Mouse (Mus musculus) heart, embryonic 13.5 days (tissue): ENCODE results near the gene 9030624G23Rik. TPM values are rescaled to one million over a fixed set of nuclear protein-coding genes. Genes with fewer than 3 reads are reported as not detected.
A peak's percentile ranks its signal among the peaks of the same experiment; 100 is the strongest.
"Not testable (repeated sequence)": the region's sequence is repeated elsewhere in the genome, so short reads cannot be mapped to it uniquely, and the experiment has no call there.

Experiments
- ATAC-seq: fragments of 200-750 bp; cut with Nextera tagmentation; 2 replicates; pipeline ENCODE4 v1.8.0; 2017; ENCODE audit warnings: moderate TSS enrichment; ENCODE audit not compliant: insufficient number of reproducible peaks, low FRiP score, low TSS enrichment; ENCODE audit errors: extremely low read depth
- H3K27ac ChIP-seq: fragments of 300-500 bp; sonication (generic); replicated peaks from 2 replicates; pipeline ENCODE4 v1.5.1; 2015; ENCODE audit warnings: moderate library complexity, mild to moderate bottlenecking, inconsistent platforms
- H3K27me3 ChIP-seq: fragments of 300-500 bp; sonication (generic); replicated peaks from 2 replicates; pipeline ENCODE4 v1.6.1; 2015; ENCODE audit warnings: mild to moderate bottlenecking, inconsistent platforms
- H3K36me3 ChIP-seq: fragments of 300-500 bp; sonication (generic); 2 replicates; pipeline ENCODE4 v1.6.1; 2015; ENCODE audit warnings: mild to moderate bottlenecking, inconsistent platforms
- H3K4me1 ChIP-seq: fragments of 300-500 bp; sonication (generic); 2 replicates; pipeline ENCODE4 v1.6.1; 2015; ENCODE audit warnings: inconsistent platforms
- H3K4me2 ChIP-seq: fragments of 300-500 bp; sonication (generic); 2 replicates; pipeline ENCODE4 v1.6.1; 2015; ENCODE audit warnings: inconsistent platforms, mild to moderate bottlenecking, moderate library complexity
- H3K4me3 ChIP-seq: fragments of 300-500 bp; sonication (generic); 2 replicates; pipeline ENCODE4 v1.5.1; 2015; ENCODE audit warnings: moderate library complexity, mild to moderate bottlenecking, inconsistent platforms
- H3K9ac ChIP-seq: fragments of 300-500 bp; sonication (generic); 2 replicates; pipeline ENCODE4 v1.6.1; 2015; ENCODE audit warnings: inconsistent platforms, mild to moderate bottlenecking, moderate library complexity
- H3K9me3 ChIP-seq: fragments of 300-500 bp; sonication (generic); 2 replicates; pipeline ENCODE4 v1.6.1; 2016; ENCODE audit warnings: inconsistent platforms
- whole genome bisulfite sequencing: fragments of 180-500 bp; shearing (Covaris S2); methylation state at CpG from one replicate; pipeline ENCODE4 v1.1.7; 2015; ENCODE audit warnings: mixed read lengths; 5-methylcytosine and 5-hydroxymethylcytosine counted together
- polyA plus RNA-seq: library from polyadenylated mRNA; unstranded; fragments of >200 nt; fragmentation: Nextera tagmentation; extraction: Ambion mirVana; gene quantifications from 2 replicates; pipeline ENCODE4 v1.2.1, GENCODE M21; 2015

Gene 9030624G23Rik
- polyA plus RNA-seq = 1.0 and 1.5 TPM in 2 replicates

- H3K36me3 ChIP-seq, H3K27ac ChIP-seq, H3K9me3 ChIP-seq, ATAC-seq, H3K27me3 ChIP-seq, H3K4me1 ChIP-seq: not testable (repeated sequence)
- Histone ChIP-seq H3K4me2 (peak within 1 kb of the TSS; percentile 64), H3K9ac (peak within 1 kb of the TSS; percentile 75), H3K4me3 (peak within 1 kb of the TSS; percentile 58)
- 3% methylated on average over 39 of the region's 39 CpGs for WGBS
Measured at GRCm38 (mm10) chr12:24097108-24097520, at the start of gene 9030624G23Rik. TSS of gene 9030624G23Rik (minus strand) at chr12:24097246.

GRCm38 (mm10) chr12:24083096-24083495, 13.9 kb downstream of the 9030624G23Rik start:
- H3K9me3 ChIP-seq, H3K4me2 ChIP-seq, H3K9ac ChIP-seq, H3K4me1 ChIP-seq, H3K27me3 ChIP-seq, H3K36me3 ChIP-seq, ATAC-seq, H3K4me3 ChIP-seq, H3K27ac ChIP-seq: not testable (repeated sequence)
- WGBS = 76% methylated on average over 2 of the region's 5 CpGs
